Mouse (Mus musculus) megakaryocyte, embryonic 14.5 days (primary cell): ENCODE data around the gene Ndufb2. TPM values are rescaled to one million over a fixed set of nuclear protein-coding genes. Genes with fewer than 3 reads are reported as not detected.

Experiments
- H3K27me3 ChIP-seq: replicated peaks from 2 replicates; pipeline ENCODE3; 2012; ENCODE audit warnings: inconsistent platforms
- H3K36me3 ChIP-seq: replicated peaks from 2 replicates; pipeline ENCODE3; 2012; ENCODE audit warnings: low read length, inconsistent platforms, mixed read lengths
- H3K4me1 ChIP-seq: 2 replicates; pipeline ENCODE4 v1.6.1; 2012; ENCODE audit warnings: inconsistent platforms
- H3K4me3 ChIP-seq: replicated peaks from 2 replicates; pipeline ENCODE3; 2012; ENCODE audit warnings: moderate library complexity, mild to moderate bottlenecking, inconsistent platforms
- H3K9me3 ChIP-seq: 2 replicates; pipeline ENCODE4 v1.6.1; 2012; ENCODE audit warnings: inconsistent platforms
- FLI1 ChIP-seq: IDR thresholded peaks from 2 replicates; pipeline ENCODE4 v1.6.1; 2012; ENCODE audit warnings: low read length, inconsistent platforms, mixed read lengths
- GATA1 ChIP-seq: IDR thresholded peaks from 3 replicates; pipeline ENCODE4 v1.6.1; 2012; ENCODE audit warnings: mixed read lengths, low read length, inconsistent platforms, borderline replicate concordance
- polyA plus RNA-seq: library from polyadenylated mRNA; stranded (reverse); fragments of >175 nt; gene quantifications from 2 replicates; pipeline ENCODE4 v1.2.3, GENCODE M21; 2012; ENCODE audit warnings: low replicate concordance; ENCODE audit not compliant: insufficient read depth

Ndufb2 gene
- polyA plus RNA-seq, 1 experiment, result 223 TPM

- Histone ChIP-seq H3K9me3 (no peaks in the 10 kb centered on the region), H3K36me3 (peaks cover 72% of the 10 kb centered on the region), H3K27me3 (no peaks in the 10 kb centered on the region), H3K4me1 (peaks cover 5% of the 10 kb centered on the region), H3K4me3 (no peak overlapping the region)
- TF ChIP-seq FLI1, result no peak
- TF ChIP-seq GATA1, result no peak
Observed at GRCm38 (mm10) chr6:39607365-39607764, 15.0 kb downstream of the Ndufb2 start.

- Histone ChIP-seq H3K4me1 (peaks cover 5% of the 10 kb centered on the region), H3K4me3 (no peak overlapping the region), H3K36me3 (peaks cover 71% of the 10 kb centered on the region), H3K27me3 (no peaks in the 10 kb centered on the region), H3K9me3 (no peaks in the 10 kb centered on the region)
- TF ChIP-seq GATA1, result no peak
- no peak for TF ChIP-seq FLI1
Observed at GRCm38 (mm10) chr6:39610207-39610606, 17.8 kb downstream of the Ndufb2 start.

- TF ChIP-seq GATA1, result no peak
- TF ChIP-seq FLI1, result no peak
- no peaks in the 10 kb centered on the region for H3K27me3 ChIP-seq
- H3K36me3 ChIP-seq, result peaks cover 74% of the 10 kb centered on the region
- H3K4me3 ChIP-seq, result no peak overlapping the region
- no peaks in the 10 kb centered on the region for H3K9me3 ChIP-seq
- peaks cover 5% of the 10 kb centered on the region for H3K4me1 ChIP-seq
Observed at GRCm38 (mm10) chr6:39611296-39611695, 18.9 kb downstream of the Ndufb2 start.

Other genes with a start within 250 kb of the Ndufb2 start
- gene Slc37a3, start 214.9 kb upstream of the Ndufb2 start, polyA plus RNA-seq, result 0.59 TPM in 1 of 2 replicates, not detected in the other
- gene Rab19, start 211.4 kb upstream of the Ndufb2 start, polyA plus RNA-seq, result not detected in 2 replicates
- gene Mkrn1, start 172.1 kb upstream of the Ndufb2 start, polyA plus RNA-seq, result 107 and 108 TPM in 2 replicates
- 0.74 and 1.3 TPM in 2 replicates for gene Dennd2a, start 34.7 kb upstream of the Ndufb2 start, polyA plus RNA-seq
- gene Adck2, start 18.7 kb upstream of the Ndufb2 start, polyA plus RNA-seq, result 5.2 and 7.5 TPM in 2 replicates
- gene Gm42420, start 6.8 kb upstream of the Ndufb2 start, polyA plus RNA-seq, result not detected in 2 replicates
- 0.54 and 0.84 TPM in 2 replicates for gene Braf, start 132.9 kb downstream of the Ndufb2 start, polyA plus RNA-seq
- 14.8 TPM in 1 of 2 replicates, not detected in the other for gene Mrps33, start 218.4 kb downstream of the Ndufb2 start, polyA plus RNA-seq